Mouse (Mus musculus) erythroblast, embryonic 14.5 days (primary cell): ENCODE results near the gene Gnao1. TPM values are rescaled to one million over a fixed set of nuclear protein-coding genes. Genes with fewer than 3 reads are reported as not detected.

Source experiments
- H3K27me3 ChIP-seq: 2 replicates; pipeline ENCODE4 v1.6.1; 2012; ENCODE audit warnings: inconsistent platforms; ENCODE audit not compliant: control insufficient read depth
- H3K36me3 ChIP-seq: 2 replicates; pipeline ENCODE4 v1.6.1; 2012; ENCODE audit warnings: mild to moderate bottlenecking, inconsistent platforms; ENCODE audit not compliant: control insufficient read depth
- H3K4me1 ChIP-seq: 2 replicates; pipeline ENCODE4 v1.6.1; 2012; ENCODE audit warnings: inconsistent platforms; ENCODE audit not compliant: control insufficient read depth
- H3K4me3 ChIP-seq: replicated peaks from 2 replicates; pipeline ENCODE3; 2012; ENCODE audit warnings: moderate library complexity, mild to moderate bottlenecking, inconsistent platforms
- H3K9me3 ChIP-seq: 2 replicates; pipeline ENCODE4 v1.6.1; 2012; ENCODE audit warnings: low read length, inconsistent platforms, mixed read lengths; ENCODE audit not compliant: control insufficient read depth
- GATA1 ChIP-seq: IDR thresholded peaks from 2 replicates; pipeline ENCODE4 v1.6.1; 2012; ENCODE audit warnings: low read length, inconsistent platforms, mixed read lengths
- TAL1 ChIP-seq: IDR thresholded peaks from 3 replicates; pipeline ENCODE4 v1.6.1; 2012; ENCODE audit warnings: low read length, inconsistent platforms, mixed read lengths
- polyA plus RNA-seq: library from polyadenylated mRNA; stranded (reverse); fragments of >175 nt; gene quantifications from 2 replicates; pipeline ENCODE4 v1.2.3, GENCODE M21; 2012

Gnao1 gene
- polyA plus RNA-seq, 1 experiment = 0.10 TPM

GRCm38 (mm10) chr8:93906961-93907360, 97.2 kb downstream of the Gnao1 start:
- Histone ChIP-seq H3K27me3 (no peaks in the 10 kb centered on the region), H3K4me3 (no peak overlapping the region), H3K36me3 (no peaks in the 10 kb centered on the region), H3K9me3 (no peaks in the 10 kb centered on the region), H3K4me1 (peaks cover 13% of the 10 kb centered on the region)
- TF ChIP-seq GATA1 = no peak

- no peaks in the 10 kb centered on the region for H3K36me3 ChIP-seq
- H3K27me3 ChIP-seq = no peaks in the 10 kb centered on the region
- peaks cover 3% of the 10 kb centered on the region for H3K4me1 ChIP-seq
- H3K9me3 ChIP-seq = no peaks in the 10 kb centered on the region
- H3K4me3 ChIP-seq = no peak overlapping the region
- TF ChIP-seq TAL1 (no peak), GATA1 (no peak)
These were observed 98.2 kb downstream of the Gnao1 start for GRCm38 (mm10) chr8:93907987-93908441.

GRCm38 (mm10) chr8:93908546-93908945, 98.8 kb downstream of the Gnao1 start:
- Histone ChIP-seq H3K36me3 (no peaks in the 10 kb centered on the region), H3K9me3 (no peaks in the 10 kb centered on the region), H3K27me3 (no peaks in the 10 kb centered on the region), H3K4me1 (no peaks in the 10 kb centered on the region; the same call in none of the 2 replicates), H3K4me3 (no peak overlapping the region)
- TF ChIP-seq GATA1 = no peak
- no peak for TF ChIP-seq TAL1

GRCm38 (mm10) chr8:93911715-93912555, 102.2 kb downstream of the Gnao1 start:
- no peak overlapping the region for H3K4me3 ChIP-seq
- H3K9me3 ChIP-seq = no peaks in the 10 kb centered on the region
- peaks cover 3% of the 10 kb centered on the region for H3K4me1 ChIP-seq
- H3K27me3 ChIP-seq = no peaks in the 10 kb centered on the region
- TF ChIP-seq TAL1 = no peak
- H3K36me3 ChIP-seq = no peaks in the 10 kb centered on the region

GRCm38 (mm10) chr8:93917859-93918421, 108.2 kb downstream of the Gnao1 start:
- Histone ChIP-seq H3K36me3 (no peaks in the 10 kb centered on the region), H3K9me3 (no peaks in the 10 kb centered on the region), H3K4me1 (peaks cover 3% of the 10 kb centered on the region), H3K4me3 (no peak overlapping the region), H3K27me3 (0 out of 2 replicates have a peak, but pooled peaks cover 3% of the 10 kb centered on the region)
- no peak for TF ChIP-seq TAL1
- TF ChIP-seq GATA1 = no peak

- Histone ChIP-seq H3K36me3 (no peaks in the 10 kb centered on the region), H3K4me3 (no peak overlapping the region), H3K4me1 (peaks cover 3% of the 10 kb centered on the region), H3K9me3 (no peaks in the 10 kb centered on the region), H3K27me3 (0 out of 2 replicates have a peak, but pooled peaks cover 3% of the 10 kb centered on the region)
- TF ChIP-seq GATA1 = no peak
- no peak for TF ChIP-seq TAL1
These were observed 108.8 kb downstream of the Gnao1 start for GRCm38 (mm10) chr8:93918580-93918979.

GRCm38 (mm10) chr8:93919422-93919821, 109.7 kb downstream of the Gnao1 start:
- TF ChIP-seq GATA1 (no peak), TAL1 (no peak)
- Histone ChIP-seq H3K36me3 (no peaks in the 10 kb centered on the region), H3K9me3 (no peaks in the 10 kb centered on the region)

GRCm38 (mm10) chr8:93919916-93920589, 110.3 kb downstream of the Gnao1 start:
- Histone ChIP-seq H3K4me1 (peaks cover 3% of the 10 kb centered on the region), H3K27me3 (0 out of 2 replicates have a peak, but pooled peaks cover 3% of the 10 kb centered on the region), H3K36me3 (no peaks in the 10 kb centered on the region), H3K9me3 (no peaks in the 10 kb centered on the region), H3K4me3 (no peak overlapping the region)
- TF ChIP-seq GATA1 (no peak), TAL1 (no peak)

More at GRCm38 (mm10) chr8:93919422-93919821, 109.7 kb downstream of the Gnao1 start:
- H3K27me3 ChIP-seq = 0 out of 2 replicates have a peak, but pooled peaks cover 3% of the 10 kb centered on the region
- H3K4me3 ChIP-seq = no peak overlapping the region
- peaks cover 3% of the 10 kb centered on the region for H3K4me1 ChIP-seq

- H3K36me3 ChIP-seq = no peaks in the 10 kb centered on the region
- H3K4me3 ChIP-seq = no peak overlapping the region
- H3K9me3 ChIP-seq = no peaks in the 10 kb centered on the region
- TF ChIP-seq GATA1 (no peak), TAL1 (no peak)
- 0 out of 2 replicates have a peak, but pooled peaks cover 3% of the 10 kb centered on the region for H3K27me3 ChIP-seq
- peaks cover 3% of the 10 kb centered on the region for H3K4me1 ChIP-seq
These were observed 110.8 kb downstream of the Gnao1 start for GRCm38 (mm10) chr8:93920590-93920948.
